Mouse (Mus musculus): Measurements from ENCODE around the gene Gsg1l2.

GRCm38 (mm10) chr11:67771053-67771452 lies 3.4 kb upstream of the Gsg1l2 start, which contains the start of gene Glp2r:
- no peak for TF ChIP-seq NELFE (IDR thresholded peaks at IDR 0.05; ENCODE audit: low read depth, low read length)
- no peak for TF ChIP-seq PAX5 (IDR thresholded peaks at IDR 0.05; ENCODE audit: low read length)
- no peak for TF ChIP-seq CTCF (conservative IDR thresholded peaks at IDR 0.05 in 1 of 2, IDR thresholded peaks at IDR 0.05 in 1 of 2; ENCODE audit: low read depth in 2 of 2, low read length in 2 of 2)
- no peak for TF ChIP-seq RAD21 (IDR thresholded peaks at IDR 0.05; ENCODE audit: low read depth, low read length)
- no peak for TF ChIP-seq TBP (conservative IDR thresholded peaks at IDR 0.05; ENCODE audit: low read depth, low read length)
- TF ChIP-seq SIN3A (IDR thresholded peaks at IDR 0.05; ENCODE audit: low read length): no peak
- no peak for TF ChIP-seq MAFK (IDR thresholded peaks at IDR 0.05; ENCODE audit: insufficient replicate concordance, low read length)
- no peak for TF ChIP-seq EP300 (IDR thresholded peaks at IDR 0.05; ENCODE audit: low read length)
- no peak for TF ChIP-seq MAX (IDR thresholded peaks at IDR 0.05; ENCODE audit: low read length)
- no peak for TF ChIP-seq ZNF384 (IDR thresholded peaks at IDR 0.05; ENCODE audit: low read depth, low read length)
- TF ChIP-seq CHD2 (IDR thresholded peaks at IDR 0.05; ENCODE audit: low read length): no peak
- no peak for TF ChIP-seq CHD1 (IDR thresholded peaks at IDR 0.05; ENCODE audit: low read depth, low read length)
